Mouse (Mus musculus): ENCODE measurements at regions not wholly inside any gene's neighbourhood (a gene's known extent, or its start where the extent isn't known, plus 50 kb on each side); places are given as distances from the start of the nearest gene placed in this dataset.

GRCm38 (mm10) chr8:126664891-126665290 is 71.1 kb upstream of the Irf2bp2 start:
- TF ChIP-seq CTCF (IDR thresholded peaks at IDR 0.05; ENCODE audit: insufficient read depth, low read depth, low read length) (no peak), POLR2A (IDR thresholded peaks at IDR 0.05; ENCODE audit: insufficient read depth, low read depth, low read length) (no peak)

Data from olfactory bulb, adult 2 months (tissue).